Mouse (Mus musculus) mesoderm, embryonic 11.5 days (tissue): ENCODE measurements at regions not wholly inside any gene's neighbourhood (a gene's known extent, or its start where the extent isn't known, plus 50 kb on each side); places are given as distances from the start of the nearest gene placed in this dataset.

Source experiments
- DNase-seq: peaks from one replicate; pipeline ENCODE4 v3.0.0-alpha.2; 2012; ENCODE audit warnings: low read depth, low spot score

DNA sequence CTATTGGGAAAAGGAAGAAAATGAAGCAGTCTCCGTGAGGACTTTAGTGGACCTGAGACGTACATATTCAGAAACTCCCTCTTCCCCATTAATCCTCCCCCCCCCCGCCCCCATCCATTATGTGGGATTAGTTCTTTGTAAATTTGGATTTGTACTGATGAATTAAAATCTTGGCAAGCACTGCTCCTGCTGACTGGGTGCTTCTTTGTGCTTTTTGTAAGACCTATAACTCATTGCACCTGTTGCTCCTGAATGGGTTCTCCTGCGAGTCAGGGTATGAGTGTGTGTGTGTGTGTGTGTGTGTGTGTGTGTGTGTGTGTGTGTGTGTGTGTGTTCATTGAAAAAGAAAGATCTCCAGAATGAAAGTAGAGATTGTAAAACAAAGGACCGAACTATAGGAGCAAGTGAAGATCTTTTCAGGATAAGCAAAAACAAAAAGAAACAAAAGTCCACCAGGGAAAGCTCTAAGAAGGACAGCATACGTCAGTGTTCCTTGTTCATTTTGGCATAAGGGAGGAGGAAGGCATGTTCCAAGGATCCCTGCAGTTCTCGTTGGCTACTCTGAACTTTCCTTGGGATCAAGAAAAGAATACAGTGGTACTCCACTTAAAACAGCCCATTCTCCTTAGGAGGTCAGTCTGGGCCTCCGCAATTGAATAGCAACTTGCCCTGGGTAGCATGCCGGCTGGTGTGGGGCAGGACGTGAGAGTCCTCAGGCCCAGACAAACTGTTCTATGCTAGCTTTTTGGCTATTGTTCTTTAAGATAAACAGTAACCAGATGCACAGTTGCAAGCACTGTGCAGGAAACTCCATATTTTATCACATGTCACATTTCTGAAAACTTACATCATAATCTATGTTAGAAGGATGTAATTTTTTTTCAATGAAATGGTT lies 131.9 kb upstream of the Zfp462 start:
- no peak for DNase-seq

DNA sequence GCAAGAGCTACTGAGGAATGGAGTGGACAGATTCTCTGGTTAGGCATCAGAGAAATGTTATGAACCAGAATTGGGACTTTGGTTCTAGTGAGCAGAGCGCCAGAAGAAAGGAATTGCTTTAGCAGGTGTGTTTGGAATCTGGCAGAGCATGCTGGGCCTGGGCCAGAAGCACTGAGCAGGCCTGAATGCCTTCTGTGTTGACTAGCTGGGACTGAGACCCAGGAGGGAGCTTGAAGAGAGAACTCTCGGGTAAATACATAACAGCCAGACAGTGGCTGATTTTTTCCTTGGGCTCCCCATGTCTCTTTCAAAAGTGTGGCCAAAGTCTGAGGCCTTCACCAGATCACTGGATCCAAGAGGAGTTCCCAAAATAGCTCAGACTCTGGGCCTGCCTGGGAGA lies 107.5 kb upstream of the Zfp462 start:
- DNase-seq: no peak

DNA sequence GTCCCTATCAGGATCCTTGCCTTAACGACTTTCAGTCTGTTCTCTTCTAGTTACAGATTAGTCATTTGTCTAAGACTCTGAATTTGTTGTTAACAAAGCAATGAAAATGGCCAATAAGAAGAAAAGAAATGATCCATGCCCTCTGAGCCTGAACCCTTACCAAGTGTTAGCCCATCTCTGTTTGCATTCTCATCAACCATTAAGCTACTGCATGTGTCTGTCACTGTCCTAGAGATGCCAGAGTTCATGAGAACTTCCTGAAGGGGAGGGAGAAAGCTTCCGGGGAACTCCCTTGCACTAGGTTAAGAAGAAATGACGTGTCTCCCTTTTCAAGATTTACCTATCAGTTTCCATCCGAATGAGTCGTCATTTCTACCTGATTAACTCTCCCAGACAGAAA lies 106.7 kb upstream of the Zfp462 start:
- no peak for DNase-seq

DNA sequence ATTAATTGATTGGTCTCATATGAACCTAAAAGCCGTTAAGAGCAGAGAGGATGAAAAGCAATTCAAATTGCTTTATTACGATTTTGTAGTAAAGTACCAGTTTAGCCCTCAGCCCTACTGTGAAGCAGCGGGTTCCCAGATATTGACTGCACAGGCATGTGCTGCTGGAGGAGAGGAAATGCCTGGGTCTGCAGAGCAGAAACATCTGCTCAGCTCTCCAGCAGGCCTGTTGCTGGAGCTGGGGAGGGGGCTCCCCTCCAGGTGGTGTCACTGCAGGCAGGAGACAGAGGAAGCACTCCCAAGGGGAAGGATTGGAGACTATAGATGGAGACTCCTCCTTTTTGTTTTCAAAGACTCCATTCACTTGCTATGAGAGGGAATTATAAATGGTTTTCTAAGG lies 106.1 kb upstream of the Zfp462 start:
- peak; percentile 43 for DNase-seq

DNA sequence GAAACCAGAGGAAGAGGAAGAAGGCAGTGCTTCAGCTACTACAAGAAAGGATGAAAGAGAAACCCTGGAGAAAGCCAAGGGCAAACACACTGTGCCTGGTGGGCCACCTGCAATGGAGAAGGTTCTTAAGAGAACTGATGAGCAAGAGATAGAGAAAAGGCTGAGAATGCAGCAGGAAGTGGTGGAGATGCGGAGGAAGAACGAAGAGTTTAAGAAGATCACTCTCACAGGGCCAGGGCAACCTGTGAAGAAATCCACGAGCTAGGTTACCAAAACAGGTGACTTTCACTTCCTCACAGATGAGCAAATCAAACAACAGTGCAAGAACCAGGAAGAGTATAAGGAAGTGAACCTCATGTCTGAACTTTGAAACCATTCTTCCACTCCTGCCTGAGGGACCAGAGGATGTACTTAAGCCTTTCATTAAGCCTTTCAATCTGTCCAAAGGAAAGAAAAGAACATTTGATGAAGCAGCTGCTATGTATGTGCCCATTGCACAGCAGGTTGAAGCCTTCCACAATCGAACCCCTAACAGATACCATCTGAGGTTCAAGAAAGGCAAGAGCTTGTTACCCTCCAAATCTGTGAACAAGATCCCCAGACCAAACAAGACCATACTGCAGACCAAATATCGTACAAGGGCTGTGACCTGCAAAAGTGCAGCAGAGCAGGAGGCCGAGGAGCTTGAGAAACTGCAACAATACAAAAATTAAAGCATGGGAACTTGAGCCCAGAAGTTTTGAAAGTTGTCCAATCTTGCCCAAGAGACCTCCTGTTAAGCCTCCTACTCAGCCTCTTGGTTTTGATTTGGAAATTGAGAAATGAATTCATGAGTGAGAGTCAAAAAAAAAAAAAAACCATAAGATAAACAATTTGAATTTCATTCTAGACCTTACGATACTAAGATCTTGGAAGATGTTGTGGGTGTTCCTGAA lies 91.6 kb upstream of the Zfp462 start:
- no peak for DNase-seq

DNA sequence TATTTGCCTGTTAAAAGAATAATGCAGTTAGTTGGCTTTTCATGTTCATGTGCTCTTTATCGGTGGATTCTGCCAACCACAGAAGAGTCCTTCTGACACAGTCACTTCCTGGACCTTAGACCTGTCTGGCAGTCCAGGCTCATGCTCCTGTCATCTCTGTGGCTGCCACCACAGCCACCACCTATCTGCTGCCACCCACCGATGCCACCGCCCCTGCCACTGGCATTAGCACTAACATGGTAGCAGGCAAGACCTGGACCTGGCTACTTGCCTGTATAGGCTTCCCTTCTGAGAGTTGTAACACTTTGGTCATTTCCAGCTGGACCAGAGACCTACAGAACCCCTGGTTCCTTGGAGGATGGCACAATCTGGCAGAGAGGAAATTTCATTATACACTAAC lies 86.2 kb upstream of the Zfp462 start:
- no peak for DNase-seq

DNA sequence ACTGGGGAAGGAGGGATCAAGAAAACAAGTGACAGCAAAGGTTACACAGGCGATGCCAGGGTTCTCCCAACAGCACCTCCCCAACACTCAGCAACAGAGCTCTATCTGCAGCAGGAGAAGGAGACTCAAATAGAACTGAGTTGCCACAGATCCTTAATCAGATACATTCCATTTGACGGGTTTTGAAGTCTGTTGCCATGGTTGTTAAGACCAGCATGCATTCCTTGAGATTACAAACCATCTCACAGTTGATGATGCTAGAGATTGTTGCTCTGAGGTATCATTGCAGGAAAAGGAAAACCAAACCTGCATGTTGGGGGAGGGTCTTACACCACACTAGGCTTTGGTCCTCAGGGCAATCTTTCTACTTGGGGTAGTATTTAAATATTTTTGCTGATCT lies 78.8 kb upstream of the Zfp462 start:
- DNase-seq: no peak

DNA sequence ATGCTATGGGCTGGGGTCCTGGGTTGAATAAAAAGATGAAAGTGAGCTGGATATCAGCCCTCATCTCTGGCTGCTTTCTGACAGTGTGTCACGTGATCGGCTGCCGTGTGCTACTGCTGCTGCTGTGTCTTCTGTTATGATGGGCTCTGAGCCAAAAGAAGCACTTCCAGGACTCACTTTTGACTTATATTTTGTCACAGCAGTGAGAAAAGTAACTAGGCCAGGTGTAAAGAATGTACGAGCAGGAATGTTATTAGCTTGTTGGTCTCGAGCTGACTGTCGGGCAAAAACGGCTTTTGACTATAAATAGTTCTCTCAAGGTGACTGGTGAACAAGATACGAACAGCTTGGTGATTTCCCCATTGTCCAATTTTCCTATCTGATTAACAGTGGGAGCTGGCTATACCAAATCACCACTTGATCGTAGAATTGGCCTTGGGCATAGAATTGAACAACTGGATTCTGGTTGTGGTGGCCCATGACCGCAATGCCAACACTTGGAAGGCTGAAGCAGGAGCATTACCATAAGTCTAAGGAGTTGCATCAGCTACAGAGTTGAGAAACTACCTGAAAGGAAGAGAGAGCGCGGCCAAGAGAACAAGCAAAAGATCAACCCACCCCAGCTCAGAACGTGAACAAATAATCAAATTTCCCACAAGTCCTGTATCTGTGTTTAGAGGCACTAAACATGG lies 70.6 kb upstream of the Zfp462 start:
- DNase-seq: no peak

DNA sequence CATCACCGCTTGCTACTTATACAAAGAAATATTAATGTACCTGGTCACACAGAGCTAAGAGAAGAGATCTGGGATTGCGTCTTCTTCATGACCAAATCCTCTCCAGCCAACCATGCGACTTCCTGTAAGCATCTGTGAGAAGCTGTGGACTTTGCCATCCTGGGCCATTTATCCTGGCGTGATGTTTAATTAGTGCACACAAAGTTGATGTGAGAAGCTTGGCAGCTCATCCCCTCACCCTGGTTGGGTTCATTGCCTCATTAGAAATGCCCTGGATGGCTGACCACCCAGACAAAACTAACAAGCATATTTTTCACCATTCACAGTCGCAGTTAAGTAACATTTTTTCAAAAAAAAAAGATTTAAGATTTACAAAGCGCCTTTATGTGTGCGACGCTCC lies 69.3 kb upstream of the Zfp462 start:
- DNase-seq: no peak

DNA sequence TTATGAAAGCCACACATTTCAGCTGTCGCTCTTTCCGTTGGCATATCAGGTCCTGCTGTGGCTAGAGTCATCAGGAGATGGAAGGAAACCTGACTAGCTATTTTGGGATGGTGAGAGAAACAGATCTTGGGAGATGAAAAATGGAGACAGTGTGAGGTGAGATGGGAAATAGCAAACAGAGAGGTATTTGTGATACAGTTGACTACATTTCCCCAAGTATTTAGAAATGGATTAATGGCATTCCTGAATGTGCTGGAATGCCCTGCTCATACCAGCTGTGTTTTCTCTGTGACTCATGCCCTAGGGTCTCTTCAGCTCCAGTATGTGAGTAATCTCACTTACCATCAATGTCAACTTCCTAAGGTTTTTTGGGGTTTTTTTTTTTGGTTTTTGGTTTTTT lies 67.5 kb upstream of the Zfp462 start:
- peak; percentile 43 for DNase-seq

DNA sequence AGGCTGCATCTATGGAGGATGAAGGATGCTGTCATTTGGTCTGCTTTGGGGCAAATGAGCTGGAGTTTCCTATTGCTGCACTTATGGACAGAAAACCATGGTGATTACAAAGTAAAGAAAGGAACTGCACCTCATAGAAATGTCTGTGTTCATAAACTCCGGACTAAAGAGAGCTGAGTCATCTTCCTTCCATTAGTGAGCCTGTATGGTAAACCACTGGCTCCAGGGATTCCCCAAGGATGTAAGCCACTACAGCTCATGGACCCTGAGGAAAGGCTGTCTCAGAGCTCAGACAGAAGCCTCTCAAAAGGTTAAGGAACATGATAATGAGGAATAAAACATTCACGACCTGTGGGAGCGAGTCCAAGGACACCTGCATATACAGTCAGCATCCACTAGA lies 66.3 kb upstream of the Zfp462 start:
- DNase-seq: no peak

DNA sequence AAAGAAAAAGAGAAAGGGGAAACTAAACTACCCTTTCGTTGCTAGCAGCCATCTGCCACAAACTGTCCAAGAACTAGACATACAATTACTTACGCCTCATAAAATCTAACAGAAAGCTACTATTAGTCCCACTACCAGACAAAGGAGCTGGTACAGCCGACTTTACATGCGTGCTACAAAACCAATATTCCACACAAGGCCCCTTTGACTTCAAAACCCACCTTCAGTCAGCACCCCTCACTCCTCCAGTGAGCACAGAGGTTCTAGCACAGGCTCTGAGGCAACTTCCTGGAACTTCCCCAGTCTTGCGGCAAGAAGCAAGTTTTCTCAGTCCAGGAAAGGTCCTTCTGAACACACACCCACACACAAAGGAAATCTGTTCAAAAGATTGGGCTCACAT lies 51.6 kb upstream of the Zfp462 start:
- DNase-seq: peak; percentile 47
